Mouse (Mus musculus) olfactory bulb, adult 2 months (tissue): Measurements from ENCODE around the gene Mvp.

Source experiments
- CTCF ChIP-seq: fragments of 200-500 bp; IDR thresholded peaks from 2 replicates; pipeline ENCODE4 v1.5.1; 2012; ENCODE audit warnings: low read depth, mild to moderate bottlenecking, low read length, moderate library complexity; ENCODE audit not compliant: insufficient read depth
- POLR2A ChIP-seq: fragments of 200-500 bp; IDR thresholded peaks from 2 replicates; pipeline ENCODE4 v1.6.1; 2012; ENCODE audit warnings: mild to moderate bottlenecking, low read depth, low read length, moderate library complexity; ENCODE audit not compliant: insufficient read depth

GRCm38 (mm10) chr7:127012845-127013244 lies 1.6 kb downstream of the Mvp start:
- no peak for TF ChIP-seq CTCF
- no peak for TF ChIP-seq POLR2A
